Mouse (Mus musculus): ENCODE results near the gene Mybl2. TPM values are rescaled to one million over a fixed set of nuclear protein-coding genes. Genes with fewer than 3 reads are reported as not detected.

Mybl2 gene
- polyA plus RNA-seq, 1 experiment, result 59.3 TPM

GRCm38 (mm10) chr2:163108385-163108784 lies 53.9 kb downstream of the Mybl2 start:
- Histone ChIP-seq H3K4me1 (ENCODE audit: control insufficient read depth, insufficient read depth, low read length) (no peaks in the 10 kb centered on the region), H3K4me3 (replicated peaks; ENCODE audit: control insufficient read depth, low read depth, low read length) (no peak overlapping the region), H3K27ac (ENCODE audit: control insufficient read depth, insufficient read depth, low read depth, low read length, poor library complexity) (no peak overlapping the region)
- TF ChIP-seq POLR2A (IDR thresholded peaks at IDR 0.05; ENCODE audit: borderline replicate concordance, control insufficient read depth, low read depth, low read length), result no peak
- no peak for TF ChIP-seq CTCF (IDR thresholded peaks at IDR 0.05; ENCODE audit: control insufficient read depth, insufficient read depth, low read length)
- 87% methylated on average over 9 of the region's 9 CpGs for WGBS

DNA sequence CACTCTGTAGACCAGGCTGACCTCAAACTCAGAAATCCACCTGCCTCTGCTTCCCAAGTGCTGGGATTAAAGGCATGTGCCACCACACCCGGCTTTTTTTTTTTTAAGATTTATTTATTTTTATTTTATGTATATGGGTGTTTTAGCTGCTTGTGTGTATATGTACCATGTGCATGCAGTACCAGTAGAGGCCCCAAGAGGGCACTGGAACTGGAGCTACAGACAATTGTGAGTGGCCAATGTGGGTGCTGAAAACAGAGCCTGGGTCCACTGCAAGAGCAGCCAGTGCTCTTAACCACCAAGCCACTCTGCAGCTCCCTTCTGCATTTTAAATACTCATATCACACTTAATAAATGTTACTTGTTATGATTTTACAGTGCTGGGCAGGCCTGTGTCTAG lies 56.2 kb downstream of the Mybl2 start:
- WGBS, result 91% methylated on average over 1 of the region's 1 CpGs
- TF ChIP-seq POLR2A (IDR thresholded peaks at IDR 0.05; ENCODE audit: borderline replicate concordance, control insufficient read depth, low read depth, low read length) (no peak), CTCF (IDR thresholded peaks at IDR 0.05; ENCODE audit: control insufficient read depth, insufficient read depth, low read length) (no peak)
- Histone ChIP-seq H3K4me3 (replicated peaks; ENCODE audit: control insufficient read depth, low read depth, low read length) (no peak overlapping the region), H3K27ac (ENCODE audit: control insufficient read depth, insufficient read depth, low read depth, low read length, poor library complexity) (no peak overlapping the region), H3K4me1 (ENCODE audit: control insufficient read depth, insufficient read depth, low read length) (no peaks in the 10 kb centered on the region)

DNA sequence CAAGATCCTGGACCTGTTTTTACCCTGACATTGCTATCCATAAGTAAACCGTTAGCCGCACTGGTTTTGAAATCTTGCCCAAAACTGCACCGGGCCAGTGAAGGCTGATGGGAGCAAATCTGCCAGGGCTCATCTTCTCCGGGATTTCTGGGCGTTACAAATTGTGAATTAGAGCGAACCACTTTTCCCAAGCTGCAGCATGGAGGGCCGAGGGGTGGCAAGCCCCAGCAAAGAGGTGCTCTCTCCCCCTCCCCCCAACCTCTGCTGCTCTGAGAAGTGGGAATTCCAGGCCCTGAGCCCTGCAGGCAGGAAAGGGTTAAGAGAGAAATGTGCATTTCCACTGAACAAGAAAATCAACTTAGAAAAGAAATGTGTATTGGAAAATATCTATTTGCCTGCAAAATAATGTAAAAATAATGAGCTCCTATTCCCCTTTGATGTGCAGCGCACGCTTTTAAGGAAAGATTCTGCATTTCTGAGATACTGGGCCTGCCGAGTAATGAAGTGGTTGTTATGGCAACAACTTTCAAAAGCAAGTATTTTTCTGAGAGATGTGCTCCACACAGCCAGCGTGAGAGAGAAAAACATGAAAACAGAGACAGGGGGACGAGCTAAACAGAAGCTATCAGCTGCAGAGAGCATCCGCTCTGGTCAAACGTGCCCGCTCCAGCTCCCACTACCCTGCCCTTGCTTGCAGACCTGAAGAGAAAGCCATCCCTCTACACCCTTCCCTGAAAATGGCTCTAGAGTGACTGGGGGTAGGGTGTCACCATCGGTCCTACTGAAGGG lies 57.1 kb downstream of the Mybl2 start:
- TF ChIP-seq CTCF (IDR thresholded peaks at IDR 0.05; ENCODE audit: control insufficient read depth, insufficient read depth, low read length) (no peak), POLR2A (IDR thresholded peaks at IDR 0.05; ENCODE audit: borderline replicate concordance, control insufficient read depth, low read depth, low read length) (no peak)
- 80% methylated on average over 16 of the region's 16 CpGs for WGBS
- H3K27ac ChIP-seq (ENCODE audit: control insufficient read depth, insufficient read depth, low read depth, low read length, poor library complexity), result no peak overlapping the region
- no peak overlapping the region for H3K4me3 ChIP-seq (replicated peaks; ENCODE audit: control insufficient read depth, low read depth, low read length)
- no peaks in the 10 kb centered on the region for H3K4me1 ChIP-seq (ENCODE audit: control insufficient read depth, insufficient read depth, low read length)

- Histone ChIP-seq H3K4me1 (ENCODE audit: control insufficient read depth, insufficient read depth, low read length) (no peaks in the 10 kb centered on the region; the same call in 1 of the 2 replicates), H3K27ac (ENCODE audit: control insufficient read depth, insufficient read depth, low read depth, low read length, poor library complexity) (no peak overlapping the region), H3K4me3 (replicated peaks; ENCODE audit: control insufficient read depth, low read depth, low read length) (no peak overlapping the region)
- WGBS, result 47% methylated on average over 15 of the region's 15 CpGs
- TF ChIP-seq POLR2A (IDR thresholded peaks at IDR 0.05; ENCODE audit: borderline replicate concordance, control insufficient read depth, low read depth, low read length) (no peak), CTCF (IDR thresholded peaks at IDR 0.05; ENCODE audit: control insufficient read depth, insufficient read depth, low read length) (no peak)
Measured at GRCm38 (mm10) chr2:163120626-163121352, 66.3 kb downstream of the Mybl2 start.

DNA sequence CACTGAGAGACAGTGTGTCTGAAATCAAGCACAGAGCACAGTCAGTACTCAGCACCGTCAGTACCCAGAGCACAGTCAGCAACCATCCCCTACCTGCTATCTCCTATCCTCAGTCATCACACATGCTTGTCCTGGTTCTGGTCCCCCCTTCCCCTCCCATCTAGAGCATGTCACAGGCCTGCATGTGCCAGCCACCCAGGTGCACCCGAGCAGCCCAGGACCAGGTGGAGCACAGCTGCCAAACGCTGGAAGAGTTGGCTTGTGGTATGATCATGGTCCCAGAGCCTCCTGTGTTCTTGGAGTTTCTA lies 66.8 kb downstream of the Mybl2 start:
- TF ChIP-seq POLR2A (IDR thresholded peaks at IDR 0.05; ENCODE audit: borderline replicate concordance, control insufficient read depth, low read depth, low read length) (no peak), CTCF (IDR thresholded peaks at IDR 0.05; ENCODE audit: control insufficient read depth, insufficient read depth, low read length) (no peak)
- 40% methylated on average over 3 of the region's 3 CpGs for WGBS
- H3K4me1 ChIP-seq (ENCODE audit: control insufficient read depth, insufficient read depth, low read length), result no peaks in the 10 kb centered on the region; the same call in 1 of the 2 replicates
- H3K4me3 ChIP-seq (replicated peaks; ENCODE audit: control insufficient read depth, low read depth, low read length), result no peak overlapping the region
- H3K27ac ChIP-seq (ENCODE audit: control insufficient read depth, insufficient read depth, low read depth, low read length, poor library complexity), result no peak overlapping the region

DNA sequence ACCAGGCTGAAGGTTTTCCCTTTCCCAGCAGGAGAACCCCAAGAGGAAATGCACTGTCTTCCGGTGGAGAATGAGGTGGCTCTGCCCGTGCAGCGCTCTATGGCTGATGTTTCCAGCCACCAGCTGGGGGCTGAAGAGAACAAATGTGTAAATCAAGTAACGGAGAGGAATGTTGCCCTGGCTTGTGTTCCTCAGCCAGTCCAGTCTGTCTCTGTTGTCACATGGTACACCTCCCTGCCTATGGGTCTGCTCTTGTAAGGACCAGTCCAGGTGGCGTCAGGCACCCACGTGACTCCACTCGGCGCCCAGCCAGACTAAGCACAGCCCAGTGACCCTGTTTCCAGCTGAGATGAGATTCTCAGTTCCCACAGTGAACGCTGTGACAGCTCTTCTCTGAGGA lies 67.8 kb downstream of the Mybl2 start:
- H3K4me1 ChIP-seq (ENCODE audit: control insufficient read depth, insufficient read depth, low read length), result no peaks in the 10 kb centered on the region; the same call in 1 of the 2 replicates
- TF ChIP-seq POLR2A (IDR thresholded peaks at IDR 0.05; ENCODE audit: borderline replicate concordance, control insufficient read depth, low read depth, low read length) (no peak), CTCF (IDR thresholded peaks at IDR 0.05; ENCODE audit: control insufficient read depth, insufficient read depth, low read length) (no peak)
- H3K27ac ChIP-seq (ENCODE audit: control insufficient read depth, insufficient read depth, low read depth, low read length, poor library complexity), result no peak overlapping the region
- WGBS, result 17% methylated on average over 9 of the region's 9 CpGs
- no peak overlapping the region for H3K4me3 ChIP-seq (replicated peaks; ENCODE audit: control insufficient read depth, low read depth, low read length)

DNA sequence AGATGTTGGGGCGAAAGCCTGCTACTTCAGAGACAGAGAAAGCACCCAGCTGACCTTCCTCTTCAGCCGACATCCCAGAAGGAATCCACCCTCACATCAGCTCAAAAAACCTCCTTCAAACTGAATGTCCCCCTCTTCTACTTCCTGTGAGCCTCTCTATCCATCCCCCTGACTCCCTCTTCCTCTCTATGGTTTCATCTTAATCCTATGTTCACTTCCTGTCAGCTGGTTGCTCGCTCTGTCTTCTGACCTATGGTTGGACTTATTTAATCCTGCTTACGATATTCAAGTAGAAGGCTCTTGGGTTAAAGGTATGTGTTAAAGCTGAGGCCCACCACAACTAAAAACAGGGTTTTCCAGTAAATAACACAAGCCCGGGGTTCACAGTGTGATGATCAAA lies 69.0 kb downstream of the Mybl2 start:
- H3K4me1 ChIP-seq (ENCODE audit: control insufficient read depth, insufficient read depth, low read length), result no peaks in the 10 kb centered on the region; the same call in 1 of the 2 replicates
- H3K27ac ChIP-seq (ENCODE audit: control insufficient read depth, insufficient read depth, low read depth, low read length, poor library complexity), result no peak overlapping the region
- WGBS, result 71% methylated on average over 5 of the region's 5 CpGs
- TF ChIP-seq POLR2A (IDR thresholded peaks at IDR 0.05; ENCODE audit: borderline replicate concordance, control insufficient read depth, low read depth, low read length) (no peak), CTCF (IDR thresholded peaks at IDR 0.05; ENCODE audit: control insufficient read depth, insufficient read depth, low read length) (no peak)
- H3K4me3 ChIP-seq (replicated peaks; ENCODE audit: control insufficient read depth, low read depth, low read length), result no peak overlapping the region

GRCm38 (mm10) chr2:163130837-163131236 lies 76.3 kb downstream of the Mybl2 start:
- Histone ChIP-seq H3K27ac (ENCODE audit: control insufficient read depth, insufficient read depth, low read depth, low read length, poor library complexity) (no peak overlapping the region), H3K4me1 (ENCODE audit: control insufficient read depth, insufficient read depth, low read length) (no peaks in the 10 kb centered on the region), H3K4me3 (replicated peaks; ENCODE audit: control insufficient read depth, low read depth, low read length) (no peak overlapping the region)
- TF ChIP-seq CTCF (IDR thresholded peaks at IDR 0.05; ENCODE audit: control insufficient read depth, insufficient read depth, low read length), result no peak
- TF ChIP-seq POLR2A (IDR thresholded peaks at IDR 0.05; ENCODE audit: borderline replicate concordance, control insufficient read depth, low read depth, low read length), result no peak
- WGBS, result 79% methylated on average over 5 of the region's 5 CpGs

Measured in bone marrow, adult 2 months (tissue).